Mouse (Mus musculus) cerebellum, adult 2 months (tissue): ENCODE measurements around the gene Klhl42. TPM values are rescaled to one million over a fixed set of nuclear protein-coding genes. Genes with fewer than 3 reads are reported as not detected.

Experiments used
- DNase-seq, 2 experiments: peaks; one replicate each; pipeline ENCODE4 v3.0.0; 2021
- H3K27ac ChIP-seq: fragments of 200-500 bp; 2 replicates; pipeline ENCODE4 v1.5.1; 2012; ENCODE audit warnings: low read length, control low read depth, inconsistent platforms; ENCODE audit not compliant: insufficient read depth
- H3K27me3 ChIP-seq: fragments of 200-500 bp; 2 replicates; pipeline ENCODE4 v1.6.1; 2012; ENCODE audit warnings: inconsistent platforms, mild to moderate bottlenecking, low read length, moderate library complexity; ENCODE audit not compliant: control insufficient read depth, insufficient read depth
- H3K4me1 ChIP-seq: fragments of 200-500 bp; 2 replicates; pipeline ENCODE4 v1.6.1; 2011; ENCODE audit warnings: low read length; ENCODE audit not compliant: control insufficient read depth, insufficient read depth
- H3K4me3 ChIP-seq: fragments of 200-500 bp; replicated peaks from 2 replicates; pipeline ENCODE3; 2011; ENCODE audit warnings: mild to moderate bottlenecking, low read depth, low read length, control low read depth; ENCODE audit not compliant: insufficient read depth
- CTCF ChIP-seq: fragments of 200-500 bp; IDR thresholded peaks from 2 replicates; pipeline ENCODE4 v1.5.1; 2011; ENCODE audit warnings: low read depth, mild to moderate bottlenecking, control low read depth, low read length, moderate library complexity, borderline replicate concordance; ENCODE audit not compliant: insufficient read depth
- POLR2A ChIP-seq: fragments of 200-500 bp; IDR thresholded peaks from 2 replicates; pipeline ENCODE4 v1.6.1; 2011; ENCODE audit warnings: low read length, control low read depth, borderline replicate concordance; ENCODE audit not compliant: insufficient read depth
- WGBS: fragments of 180-500 bp; shearing (Covaris S2); methylation state at CpG from one replicate; pipeline ENCODE4 v1.1.7; 2018; 5-methylcytosine and 5-hydroxymethylcytosine counted together
- polyA plus RNA-seq: library from polyadenylated mRNA; depleted of rRNA; stranded (reverse); fragments of >200 nt; gene quantifications from 2 replicates; pipeline ENCODE4 v1.2.3, GENCODE M21; 2012

Klhl42 gene
- polyA plus RNA-seq, 1 experiment: 17.2 TPM

DNA sequence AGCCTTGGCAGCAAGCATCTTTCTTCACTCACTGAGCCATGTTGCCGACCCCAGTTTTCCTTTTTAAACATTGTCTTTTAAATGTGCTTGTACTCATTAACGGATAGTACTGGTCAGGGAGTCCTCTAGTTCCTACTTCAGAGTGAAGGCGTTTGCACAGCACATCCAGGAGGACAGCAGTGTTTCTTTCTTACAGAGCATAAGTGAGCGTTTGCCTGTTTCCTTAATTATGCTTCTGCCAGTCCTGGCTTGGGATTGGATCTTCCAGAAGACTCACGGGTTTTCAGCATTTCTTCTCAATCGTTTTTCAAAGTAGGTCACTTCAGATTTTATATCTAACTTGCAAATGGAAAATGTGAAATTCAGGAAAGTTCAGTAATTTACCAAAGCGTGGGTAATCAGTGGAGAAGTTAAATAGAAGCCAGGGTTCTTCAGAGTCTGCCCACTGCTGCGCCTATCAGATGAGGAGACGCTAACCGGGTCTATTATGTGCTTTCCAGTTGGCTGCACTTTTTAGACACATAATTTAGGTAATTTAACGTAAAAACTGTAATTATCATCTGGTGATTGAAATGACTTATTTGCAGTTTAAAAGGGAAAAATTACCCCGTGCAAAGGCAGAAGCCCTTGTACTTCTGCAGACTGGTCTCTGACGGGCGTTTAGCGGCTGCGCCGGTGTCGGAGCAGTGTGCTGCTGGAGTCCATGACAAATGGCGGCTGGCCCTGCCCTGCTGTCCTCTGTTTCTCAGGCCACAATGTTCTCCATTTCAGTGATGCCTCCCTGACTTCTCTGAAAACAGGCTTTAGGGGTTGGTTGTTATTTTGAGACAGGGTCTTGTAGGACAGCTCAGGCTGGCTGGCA lies 37.2 kb upstream of the Klhl42 start:
- Histone ChIP-seq H3K4me1 (no peaks in the 10 kb centered on the region), H3K27me3 (no peaks in the 10 kb centered on the region), H3K4me3 (no peak overlapping the region), H3K27ac (no peak overlapping the region)
- WGBS: 93% methylated on average over 19 of the region's 19 CpGs
- TF ChIP-seq POLR2A (no peak), CTCF (no peak)
- peak in 1 of 2 experiments; percentile 3 for DNase-seq

GRCm38 (mm10) chr6:147055374-147055977 lies 35.7 kb upstream of the Klhl42 start:
- DNase-seq: no peak
- H3K4me3 ChIP-seq: no peak overlapping the region
- H3K27ac ChIP-seq: no peak overlapping the region
- WGBS: 90% methylated on average over 10 of the region's 10 CpGs
- no peaks in the 10 kb centered on the region for H3K27me3 ChIP-seq
- TF ChIP-seq CTCF (no peak), POLR2A (no peak)
- H3K4me1 ChIP-seq: no peaks in the 10 kb centered on the region

GRCm38 (mm10) chr6:147059326-147059725 lies 31.9 kb upstream of the Klhl42 start:
- no peak overlapping the region for H3K4me3 ChIP-seq
- H3K27me3 ChIP-seq: no peaks in the 10 kb centered on the region
- H3K27ac ChIP-seq: no peak overlapping the region
- no peak for TF ChIP-seq POLR2A
- no peak for TF ChIP-seq CTCF
- WGBS: 67% methylated on average over 7 of the region's 7 CpGs
- no peak for DNase-seq
- no peaks in the 10 kb centered on the region for H3K4me1 ChIP-seq

GRCm38 (mm10) chr6:147061630-147062029 lies 29.5 kb upstream of the Klhl42 start:
- no peaks in the 10 kb centered on the region for H3K27me3 ChIP-seq
- 87% methylated on average over 9 of the region's 9 CpGs for WGBS
- TF ChIP-seq CTCF (no peak), POLR2A (no peak)

DNA sequence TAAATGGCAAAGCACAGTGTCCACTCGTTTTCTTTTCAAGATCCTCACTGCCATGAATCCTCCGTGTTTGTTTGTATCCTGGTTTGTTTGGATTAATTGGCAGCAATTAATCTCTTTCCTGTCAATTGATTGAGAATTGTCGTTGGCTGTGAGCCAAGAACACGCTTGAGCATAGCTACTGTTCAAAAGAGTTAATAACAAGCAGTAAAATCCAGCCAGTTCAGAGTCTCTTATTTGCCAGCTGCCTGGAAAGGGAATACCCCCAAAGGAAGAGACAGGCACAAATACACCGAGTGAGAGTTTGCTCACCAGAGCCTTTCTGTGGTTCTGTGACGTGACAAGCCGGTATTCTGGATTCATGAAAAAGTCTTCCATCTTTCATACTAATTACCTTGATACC lies 29.1 kb upstream of the Klhl42 start:
- H3K27ac ChIP-seq: no peak overlapping the region
- no peak overlapping the region for H3K4me3 ChIP-seq
- no peaks in the 10 kb centered on the region for H3K4me1 ChIP-seq
- DNase-seq: no peak
- 60% methylated on average over 7 of the region's 7 CpGs for WGBS
- TF ChIP-seq CTCF: no peak
- TF ChIP-seq POLR2A: no peak
- H3K27me3 ChIP-seq: no peaks in the 10 kb centered on the region

More at GRCm38 (mm10) chr6:147061630-147062029, 29.5 kb upstream of the Klhl42 start:
- no peak overlapping the region for H3K4me3 ChIP-seq
- no peaks in the 10 kb centered on the region for H3K4me1 ChIP-seq
- H3K27ac ChIP-seq: no peak overlapping the region
- DNase-seq: no peak

DNA sequence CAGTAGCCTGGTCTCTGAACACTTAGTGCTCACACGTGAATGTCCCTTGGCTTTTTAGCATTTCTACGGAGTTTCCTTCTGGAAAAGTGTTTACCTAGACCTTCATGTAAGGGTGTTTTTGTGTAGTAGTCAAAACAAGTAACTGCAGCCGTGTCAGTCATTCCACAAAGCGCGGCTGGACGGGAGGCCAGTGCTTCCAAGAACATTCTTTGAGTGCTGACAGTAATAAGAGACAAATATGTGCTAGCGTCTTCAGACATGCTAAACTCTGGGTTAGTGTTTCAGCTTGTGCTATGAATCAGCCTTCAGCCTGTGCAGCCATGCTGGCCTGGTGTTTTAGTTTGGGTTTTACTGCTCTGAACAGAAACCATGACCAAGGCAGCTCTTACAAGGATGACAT lies 28.5 kb upstream of the Klhl42 start:
- no peaks in the 10 kb centered on the region for H3K27me3 ChIP-seq
- H3K4me3 ChIP-seq: no peak overlapping the region
- TF ChIP-seq POLR2A (no peak), CTCF (no peak)
- DNase-seq: no peak
- H3K27ac ChIP-seq: no peak overlapping the region
- no peaks in the 10 kb centered on the region for H3K4me1 ChIP-seq
- 92% methylated on average over 7 of the region's 7 CpGs for WGBS

DNA sequence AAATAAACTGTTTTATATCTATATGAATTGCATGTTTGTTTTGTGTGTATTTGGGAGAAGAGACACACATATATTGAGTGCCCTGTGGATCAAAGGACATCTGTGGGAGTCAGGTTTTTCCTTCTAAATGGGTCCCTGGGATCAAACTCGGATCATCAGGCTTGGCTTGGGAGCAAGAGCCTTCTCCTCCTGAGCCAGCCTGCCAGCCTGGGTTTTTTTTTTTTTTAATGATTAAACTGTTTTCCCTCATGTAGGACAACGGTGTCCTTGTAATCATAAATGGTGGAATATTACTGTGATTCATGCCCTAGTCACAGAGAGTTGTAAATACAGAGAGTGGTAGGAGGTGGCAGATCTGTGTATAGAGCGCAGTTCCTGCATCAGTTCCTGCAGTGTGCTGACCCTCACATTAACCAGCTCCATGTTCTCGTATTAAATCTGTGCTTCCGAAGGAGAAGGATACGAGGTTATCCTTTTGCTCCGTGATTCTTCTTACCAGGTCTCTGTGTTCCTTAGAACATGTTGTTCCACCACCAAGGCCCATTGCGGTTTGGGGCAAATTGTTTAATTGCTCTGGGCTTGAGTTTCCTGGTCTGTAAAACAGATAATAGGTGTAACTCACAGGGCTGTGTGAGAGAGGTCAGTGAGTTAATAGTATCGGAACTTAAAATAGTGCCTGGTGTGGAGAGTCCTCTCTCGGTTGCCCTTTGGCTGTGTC lies 26.8 kb upstream of the Klhl42 start:
- WGBS: 88% methylated on average over 10 of the region's 10 CpGs
- no peak for TF ChIP-seq CTCF
- no peak for TF ChIP-seq POLR2A
- H3K27ac ChIP-seq: no peak overlapping the region
- H3K4me1 ChIP-seq: no peaks in the 10 kb centered on the region
- no peak for DNase-seq
- H3K4me3 ChIP-seq: no peak overlapping the region
- H3K27me3 ChIP-seq: no peaks in the 10 kb centered on the region

GRCm38 (mm10) chr6:147064944-147065261 lies 26.3 kb upstream of the Klhl42 start:
- WGBS: 57% methylated on average over 6 of the region's 6 CpGs
- no peaks in the 10 kb centered on the region for H3K4me1 ChIP-seq
- H3K27ac ChIP-seq: no peak overlapping the region
- no peaks in the 10 kb centered on the region for H3K27me3 ChIP-seq
- DNase-seq: no peak
- no peak for TF ChIP-seq POLR2A
- no peak for TF ChIP-seq CTCF
- no peak overlapping the region for H3K4me3 ChIP-seq
